Mouse (Mus musculus) liver, embryonic 12.5 days (tissue): Measurements from ENCODE around the gene Krtcap2. TPM values are rescaled to one million over a fixed set of nuclear protein-coding genes. Genes with fewer than 3 reads are reported as not detected.

Source experiments
- ATAC-seq: fragments of 200-750 bp; cut with Nextera tagmentation; 2 replicates; pipeline ENCODE4 v1.8.0; 2017; ENCODE audit warnings: moderate number of reproducible peaks, mild to moderate bottlenecking, moderate library complexity
- H3K27ac ChIP-seq: fragments of 300-500 bp; sonication (generic); 2 replicates; pipeline ENCODE4 v1.5.1; 2016; ENCODE audit warnings: mild to moderate bottlenecking
- H3K27me3 ChIP-seq: fragments of 300-500 bp; sonication (generic); replicated peaks from 2 replicates; pipeline ENCODE4 v1.6.1; 2016; ENCODE audit warnings: mild to moderate bottlenecking, moderate library complexity
- H3K36me3 ChIP-seq: fragments of 300-500 bp; sonication (generic); 2 replicates; pipeline ENCODE4 v1.6.1; 2016; ENCODE audit warnings: mild to moderate bottlenecking, moderate library complexity
- H3K4me1 ChIP-seq: fragments of 300-500 bp; sonication (generic); 2 replicates; pipeline ENCODE4 v1.6.1; 2016
- H3K4me2 ChIP-seq: fragments of 300-500 bp; sonication (generic); 2 replicates; pipeline ENCODE4 v1.6.1; 2016; ENCODE audit warnings: mild to moderate bottlenecking, moderate library complexity
- H3K4me3 ChIP-seq: fragments of 300-500 bp; sonication (generic); 2 replicates; pipeline ENCODE4 v1.5.1; 2016; ENCODE audit warnings: mild to moderate bottlenecking, moderate library complexity
- H3K9ac ChIP-seq: fragments of 300-500 bp; sonication (generic); 2 replicates; pipeline ENCODE4 v1.6.1; 2016; ENCODE audit warnings: mild to moderate bottlenecking, moderate library complexity
- H3K9me3 ChIP-seq: fragments of 300-500 bp; sonication (generic); replicated peaks from 2 replicates; pipeline ENCODE4 v1.6.1; 2016; ENCODE audit warnings: mild to moderate bottlenecking, moderate library complexity
- WGBS: fragments of 180-500 bp; shearing (Covaris S2); methylation state at CpG from one replicate; pipeline ENCODE4 v1.1.7; 2016; ENCODE audit not compliant: insufficient replicate concordance; 5-methylcytosine and 5-hydroxymethylcytosine counted together
- polyA plus RNA-seq: library from polyadenylated mRNA; unstranded; fragments of >200 nt; fragmentation: Nextera tagmentation; extraction: Ambion mirVana; gene quantifications from 2 replicates; pipeline ENCODE4 v1.2.1, GENCODE M21; 2016

Gene Krtcap2
- polyA plus RNA-seq, 1 experiment from 2014 or later = 187 TPM

DNA sequence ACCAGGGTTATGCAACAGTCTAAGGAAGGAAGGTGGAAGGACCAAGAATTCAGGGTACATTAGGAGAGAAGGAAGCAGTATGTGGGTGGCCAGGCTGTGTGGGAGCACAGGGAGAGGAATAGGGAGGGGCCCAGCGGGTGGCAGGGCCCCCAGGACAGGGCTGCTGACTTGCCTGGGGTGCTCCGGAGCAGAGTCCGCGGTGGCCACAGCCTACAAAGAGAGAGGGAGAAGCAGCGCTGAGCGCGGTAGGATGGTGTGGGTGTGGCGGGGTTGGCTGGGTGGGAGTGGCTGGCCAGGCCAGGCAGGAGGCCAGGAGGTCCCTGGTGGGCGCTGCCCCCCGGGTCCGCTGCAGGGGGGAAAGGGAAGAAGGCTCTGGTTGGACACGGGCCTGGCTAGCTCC is 7.3 kb upstream of the Krtcap2 start:
- no peaks in the 10 kb centered on the region for H3K36me3 ChIP-seq
- peaks cover 11% of the 10 kb centered on the region for H3K4me1 ChIP-seq
- H3K27ac ChIP-seq = no peak overlapping the region
- peaks cover 69% of the 10 kb centered on the region for H3K27me3 ChIP-seq
- no peak overlapping the region for H3K4me2 ChIP-seq
- no peaks in the 10 kb centered on the region for H3K9me3 ChIP-seq
- ATAC-seq = peak; percentile 33; the same call in 1 of the 2 replicates
- no peak overlapping the region for H3K4me3 ChIP-seq
- no peak overlapping the region for H3K9ac ChIP-seq
- 56% methylated on average over 12 of the region's 12 CpGs for WGBS

GRCm38 (mm10) chr3:89242331-89242895 is 3.4 kb upstream of the Krtcap2 start:
- Histone ChIP-seq H3K9ac (no peak overlapping the region), H3K27ac (no peak overlapping the region), H3K4me2 (no peak overlapping the region), H3K36me3 (no peaks in the 10 kb centered on the region), H3K9me3 (no peaks in the 10 kb centered on the region), H3K4me3 (no peak overlapping the region), H3K4me1 (peaks cover 46% of the 10 kb centered on the region), H3K27me3 (peaks cover 63% of the 10 kb centered on the region)
- ATAC-seq = no peak
- WGBS = 58% methylated on average over 9 of the region's 9 CpGs

DNA sequence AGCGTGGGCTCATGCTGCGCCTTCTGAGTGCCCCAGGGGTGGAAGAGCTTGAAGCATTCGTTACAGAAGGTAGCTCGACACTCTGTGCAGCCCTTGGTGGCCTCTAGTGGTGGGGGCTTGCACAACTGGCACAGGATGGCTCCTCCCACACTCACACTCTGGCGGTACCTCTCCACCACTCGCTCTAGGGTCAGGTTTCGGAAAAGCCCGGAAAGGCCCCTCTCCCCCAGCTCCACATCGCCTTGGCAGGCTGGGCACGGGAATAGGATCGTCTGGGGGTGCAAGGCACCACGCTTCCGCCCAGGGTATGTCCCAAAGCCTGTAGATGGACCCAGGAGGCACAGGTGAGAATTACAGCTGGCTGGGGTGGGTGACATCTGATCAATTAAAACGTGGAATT is 2.2 kb upstream of the Krtcap2 start:
- no peak overlapping the region for H3K9ac ChIP-seq
- H3K4me1 ChIP-seq = peaks cover 52% of the 10 kb centered on the region
- WGBS = 18% methylated on average over 14 of the region's 14 CpGs
- H3K4me3 ChIP-seq = no peak overlapping the region
- peaks cover 7% of the 10 kb centered on the region for H3K36me3 ChIP-seq
- peak overlapping the region; percentile 31 for H3K4me2 ChIP-seq
- peaks cover 53% of the 10 kb centered on the region for H3K27me3 ChIP-seq
- no peaks in the 10 kb centered on the region for H3K9me3 ChIP-seq
- no peak overlapping the region for H3K27ac ChIP-seq
- ATAC-seq = no peak

- Histone ChIP-seq H3K27ac (no peak overlapping the region), H3K36me3 (peaks cover 14% of the 10 kb centered on the region), H3K27me3 (peaks cover 46% of the 10 kb centered on the region), H3K4me1 (peaks cover 49% of the 10 kb centered on the region), H3K9ac (0 out of 2 replicates have a peak overlapping the region, but pooled peaks have one; percentile 13), H3K9me3 (no peaks in the 10 kb centered on the region), H3K4me2 (peak overlapping the region; percentile 88), H3K4me3 (peak overlapping the region; percentile 75)
- 14% methylated on average over 25 of the region's 25 CpGs for WGBS
- ATAC-seq = no peak
These were observed 1.4 kb upstream of the Krtcap2 start for GRCm38 (mm10) chr3:89244158-89244981.

DNA sequence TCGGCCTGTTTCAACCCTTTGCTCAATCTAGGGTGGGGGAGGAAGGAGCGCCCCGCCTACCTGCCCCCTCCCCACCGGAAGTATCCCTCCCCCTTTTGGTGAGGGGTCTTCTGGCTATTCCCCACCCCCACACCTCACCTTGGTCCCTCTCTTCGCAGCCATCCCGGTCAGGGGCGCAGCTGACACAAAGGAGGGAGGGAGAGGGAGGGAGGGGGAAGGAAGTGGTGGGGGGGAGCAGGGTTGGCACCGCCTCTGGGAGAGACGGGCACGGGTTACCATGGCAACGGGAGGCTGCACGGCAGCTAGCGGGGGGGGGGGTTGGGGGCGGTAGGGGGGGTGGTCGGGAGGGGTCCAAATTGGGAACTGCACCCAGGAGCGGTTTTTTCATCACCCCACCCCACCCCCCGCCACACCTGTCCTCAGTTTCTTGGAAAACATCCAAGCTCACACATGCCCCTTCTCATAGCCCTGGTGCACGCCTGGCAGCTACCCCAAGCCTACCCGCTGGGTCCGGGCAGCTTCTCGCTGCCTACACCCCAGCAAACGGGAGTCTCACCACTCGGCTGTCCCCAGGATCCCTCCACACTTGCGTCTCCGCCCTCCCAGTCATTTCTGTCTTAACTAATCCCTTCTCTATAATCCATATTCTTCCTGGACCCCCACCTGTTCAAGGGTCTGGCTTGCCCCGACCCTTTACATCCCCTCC is 631 bp upstream of the Krtcap2 start:
- peaks cover 18% of the 10 kb centered on the region for H3K36me3 ChIP-seq
- peak overlapping the region; percentile 88 for H3K4me2 ChIP-seq
- H3K27me3 ChIP-seq = peaks cover 45% of the 10 kb centered on the region
- H3K9me3 ChIP-seq = no peaks in the 10 kb centered on the region
- 0 out of 2 replicates have a peak overlapping the region, but pooled peaks have one; percentile 13 for H3K9ac ChIP-seq
- H3K27ac ChIP-seq = no peak overlapping the region
- 2% methylated on average over 24 of the region's 26 CpGs for WGBS
- peaks cover 49% of the 10 kb centered on the region for H3K4me1 ChIP-seq
- H3K4me3 ChIP-seq = peak overlapping the region; percentile 75
- ATAC-seq = no peak

- WGBS = under 1% methylated on average over 42 of the region's 42 CpGs
- H3K4me3 ChIP-seq = peak within 1 kb of the TSS; percentile 75
- H3K9ac ChIP-seq = peak within 1 kb of the TSS; percentile 76
- peaks cover 53% of the 10 kb centered on the region for H3K27me3 ChIP-seq
- peak within 1 kb of the TSS; percentile 49; the same call in 1 of the 2 replicates for H3K27ac ChIP-seq
- H3K4me2 ChIP-seq = peak within 1 kb of the TSS; percentile 88
- peaks cover 63% of the 10 kb centered on the region for H3K4me1 ChIP-seq
- ATAC-seq = peak; percentile 66
- no peaks in the 10 kb centered on the region for H3K9me3 ChIP-seq
- peaks cover 18% of the 10 kb centered on the region for H3K36me3 ChIP-seq
These were observed 715 bp downstream of the Krtcap2 start, which contains the start of gene Trim46 for GRCm38 (mm10) chr3:89246261-89247100. Gene Trim46 (minus strand): TSS chr3:89246309.

DNA sequence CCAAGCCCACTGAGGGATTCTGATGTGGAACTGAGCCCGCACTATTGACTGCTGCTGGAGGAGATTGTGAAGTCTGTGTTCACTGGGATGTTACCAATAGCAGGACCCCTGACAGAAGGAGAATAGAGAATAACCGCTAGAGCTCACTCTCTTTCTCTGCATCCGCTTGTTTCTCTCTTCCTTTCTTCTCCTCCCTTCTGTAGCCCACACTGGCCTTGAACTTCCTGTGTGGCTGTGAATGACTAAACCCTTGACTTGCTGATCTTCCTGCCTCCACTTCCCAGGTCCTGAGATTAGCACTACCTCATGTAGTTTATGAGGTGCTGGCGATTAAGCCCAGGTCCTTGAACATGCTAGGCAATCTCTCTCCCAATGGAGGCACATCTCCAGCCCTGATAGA is 1.7 kb downstream of the Krtcap2 start:
- H3K27me3 ChIP-seq = peaks cover 56% of the 10 kb centered on the region
- H3K9ac ChIP-seq = peak overlapping the region; percentile 76; the same call in 1 of the 2 replicates
- H3K9me3 ChIP-seq = no peaks in the 10 kb centered on the region
- peaks cover 18% of the 10 kb centered on the region for H3K36me3 ChIP-seq
- H3K4me3 ChIP-seq = peak overlapping the region; percentile 75; the same call in 1 of the 2 replicates
- H3K4me2 ChIP-seq = peak overlapping the region; percentile 88
- no peak overlapping the region for H3K27ac ChIP-seq
- 58% methylated on average over 4 of the region's 4 CpGs for WGBS
- ATAC-seq = no peak
- H3K4me1 ChIP-seq = peaks cover 65% of the 10 kb centered on the region

- Histone ChIP-seq H3K27me3 (peaks cover 43% of the 10 kb centered on the region), H3K9ac (no peak overlapping the region), H3K4me3 (no peak overlapping the region), H3K36me3 (peaks cover 18% of the 10 kb centered on the region), H3K4me1 (peaks cover 48% of the 10 kb centered on the region), H3K9me3 (no peaks in the 10 kb centered on the region), H3K27ac (no peak overlapping the region), H3K4me2 (no peak overlapping the region)
- WGBS = 14% methylated on average over 7 of the region's 7 CpGs
- no peak for ATAC-seq
These were observed 4.8 kb downstream of the Krtcap2 start for GRCm38 (mm10) chr3:89250435-89251040.

DNA sequence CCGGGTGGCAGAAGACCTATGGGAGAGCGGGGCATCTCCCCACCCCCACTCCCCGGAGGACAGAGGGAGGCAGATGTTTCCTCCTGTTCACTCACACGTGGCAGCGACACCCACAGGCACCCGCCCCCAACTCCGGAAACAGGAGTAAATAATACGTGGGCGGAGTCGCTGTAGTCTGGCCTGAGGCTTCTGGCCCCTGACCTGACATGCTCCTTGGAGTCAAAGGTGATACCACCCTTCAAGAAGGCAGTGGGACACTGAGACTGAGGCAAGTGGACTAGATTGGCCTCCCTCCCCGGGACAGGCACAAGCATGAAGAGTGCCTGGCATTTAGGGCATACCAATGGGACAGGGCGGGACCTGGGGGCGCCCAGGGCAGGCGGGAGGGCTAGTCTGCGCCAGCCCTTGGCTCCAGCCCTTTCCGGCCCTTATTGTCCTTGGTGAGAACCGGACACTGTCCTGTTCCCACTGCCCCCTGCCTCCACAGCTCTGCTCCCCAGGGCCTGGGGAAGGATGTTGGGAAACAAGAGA is 5.7 kb downstream of the Krtcap2 start:
- 5% methylated on average over 17 of the region's 17 CpGs for WGBS
- H3K27me3 ChIP-seq = peaks cover 43% of the 10 kb centered on the region
- no peak overlapping the region for H3K27ac ChIP-seq
- no peaks in the 10 kb centered on the region for H3K9me3 ChIP-seq
- H3K9ac ChIP-seq = no peak overlapping the region
- ATAC-seq = peak; percentile 33
- 0 out of 2 replicates have a peak overlapping the region, but pooled peaks have one; percentile 7 for H3K4me3 ChIP-seq
- H3K4me1 ChIP-seq = peaks cover 41% of the 10 kb centered on the region
- H3K4me2 ChIP-seq = peak overlapping the region; percentile 40
- peaks cover 18% of the 10 kb centered on the region for H3K36me3 ChIP-seq

DNA sequence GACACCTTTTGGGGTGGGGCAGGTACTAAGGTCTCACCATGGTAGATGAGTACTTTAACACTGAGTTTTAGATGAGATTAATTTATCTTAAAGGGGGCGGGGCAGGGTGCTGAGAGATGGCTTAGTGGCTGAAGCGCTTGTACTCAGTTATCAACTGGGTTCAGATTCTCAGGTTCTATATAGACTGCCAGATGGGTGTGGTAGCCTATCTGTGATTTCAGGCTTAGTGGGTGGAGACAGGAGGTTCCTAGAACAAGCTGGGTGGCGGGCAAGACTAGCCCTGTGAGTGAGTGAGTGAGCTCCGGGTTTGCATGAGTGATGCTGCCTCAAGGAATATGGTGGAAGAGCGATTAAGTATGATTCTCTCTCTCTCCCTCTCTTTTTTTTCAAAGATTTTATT is 9.2 kb downstream of the Krtcap2 start:
- no peak overlapping the region for H3K9ac ChIP-seq
- ATAC-seq = peak; percentile 63
- H3K4me1 ChIP-seq = peaks cover 21% of the 10 kb centered on the region
- WGBS = 39% methylated on average over 5 of the region's 5 CpGs
- H3K4me3 ChIP-seq = no peak overlapping the region
- no peak overlapping the region for H3K27ac ChIP-seq
- H3K9me3 ChIP-seq = no peaks in the 10 kb centered on the region
- no peaks in the 10 kb centered on the region for H3K36me3 ChIP-seq
- H3K27me3 ChIP-seq = peaks cover 78% of the 10 kb centered on the region
- no peak overlapping the region for H3K4me2 ChIP-seq

DNA sequence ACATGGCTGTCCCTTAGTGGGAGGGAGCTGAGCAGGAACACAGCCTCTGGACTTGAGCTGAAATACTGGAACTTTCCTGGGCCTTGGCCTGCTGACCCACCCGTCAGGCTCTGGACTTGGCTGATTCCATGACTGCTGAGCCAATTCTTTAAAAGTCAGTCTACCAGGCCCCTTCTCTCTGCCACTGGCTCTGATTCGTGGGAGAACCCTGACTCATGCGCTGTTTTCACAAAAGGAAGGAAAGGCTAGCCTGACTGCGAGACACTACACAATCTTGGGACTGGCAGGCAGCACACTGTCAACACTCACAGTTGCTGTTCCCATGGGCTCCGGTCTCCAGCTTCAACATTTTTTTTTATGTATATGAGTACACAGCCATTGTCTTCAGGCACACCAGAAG is 10.4 kb downstream of the Krtcap2 start:
- H3K9ac ChIP-seq = no peak overlapping the region
- peaks cover 11% of the 10 kb centered on the region for H3K4me1 ChIP-seq
- no peak overlapping the region for H3K4me2 ChIP-seq
- no peaks in the 10 kb centered on the region for H3K9me3 ChIP-seq
- no peak for ATAC-seq
- H3K4me3 ChIP-seq = no peak overlapping the region
- H3K36me3 ChIP-seq = no peaks in the 10 kb centered on the region
- no peak overlapping the region for H3K27ac ChIP-seq
- H3K27me3 ChIP-seq = peaks cover 75% of the 10 kb centered on the region
- 50% methylated on average over 5 of the region's 5 CpGs for WGBS
